ENCODE assay signal across 8 mouse cellular contexts in genomic region chr12:12316956-12317355, GRCm38 (mm10). TPM values are rescaled to one million over a fixed set of nuclear protein-coding genes. Genes with fewer than 3 reads are reported as not detected.
A peak's percentile ranks its signal among the peaks of the same experiment; 100 is the strongest.
DNase-seq lines count a peak whose midpoint lies in the region; ATAC-seq and TF ChIP-seq lines count a peak whose summit lies in the region.

No protein-coding gene starts in this region.

- H3K27ac ChIP-seq in kidney, embryonic 15.5 days = no peak overlapping the region
- peak overlapping the region; percentile 54 for H3K27ac ChIP-seq in forebrain, postnatal 0 days (ENCODE audit: low read depth, low read length)
- no peak overlapping the region for H3K27ac ChIP-seq in liver, embryonic 12.5 days

- peaks cover 12% of the 10 kb centered on the region for H3K4me1 ChIP-seq in kidney, embryonic 15.5 days
- H3K4me1 ChIP-seq in forebrain, postnatal 0 days (ENCODE audit: insufficient read depth) = 0 out of 2 replicates have a peak, but pooled peaks cover 7% of the 10 kb centered on the region
- no peaks in the 10 kb centered on the region for H3K4me1 ChIP-seq in liver, embryonic 12.5 days

- no peak for TF ChIP-seq CTCF in forebrain, postnatal 0 days (IDR thresholded peaks at IDR 0.05; ENCODE audit: low read depth)

- no peak overlapping the region for H3K4me2 ChIP-seq in kidney, embryonic 15.5 days
- no peak overlapping the region for H3K4me2 ChIP-seq in forebrain, postnatal 0 days (ENCODE audit: low read depth)
- H3K4me2 ChIP-seq in liver, embryonic 12.5 days = no peak overlapping the region

- no peaks in the 10 kb centered on the region for H3K9me3 ChIP-seq in kidney, embryonic 15.5 days (replicated peaks)
- no peaks in the 10 kb centered on the region for H3K9me3 ChIP-seq in forebrain, postnatal 0 days (ENCODE audit: low read length)
- H3K9me3 ChIP-seq in liver, embryonic 12.5 days (replicated peaks) = no peaks in the 10 kb centered on the region

- no peak overlapping the region for H3K4me3 ChIP-seq in kidney, embryonic 15.5 days (replicated peaks)
- no peak overlapping the region for H3K4me3 ChIP-seq in forebrain, postnatal 0 days (ENCODE audit: low read depth, low read length)
- H3K4me3 ChIP-seq in liver, embryonic 12.5 days = no peak overlapping the region

- no peak overlapping the region for H3K9ac ChIP-seq in kidney, embryonic 15.5 days
- peak overlapping the region; percentile 4; the same call in 1 of the 2 replicates for H3K9ac ChIP-seq in forebrain, postnatal 0 days
- H3K9ac ChIP-seq in liver, embryonic 12.5 days = no peak overlapping the region

- H3K36me3 ChIP-seq in kidney, embryonic 15.5 days = no peaks in the 10 kb centered on the region
- H3K36me3 ChIP-seq in forebrain, postnatal 0 days (ENCODE audit: insufficient read depth) = 0 out of 2 replicates have a peak, but pooled peaks cover 2% of the 10 kb centered on the region
- no peaks in the 10 kb centered on the region for H3K36me3 ChIP-seq in liver, embryonic 12.5 days

- peak; percentile 26 for DNase-seq in kidney, adult 18-20 months
- peak; percentile 37 for DNase-seq in forebrain, postnatal 0 days
- DNase-seq in heart, postnatal 4 days = peak; percentile 47
- DNase-seq in lung, postnatal 4 days = peak; percentile 71 to 86

- H3K27me3 ChIP-seq in kidney, embryonic 15.5 days = no peaks in the 10 kb centered on the region
- no peaks in the 10 kb centered on the region for H3K27me3 ChIP-seq in forebrain, postnatal 0 days (ENCODE audit: insufficient read depth, low read length)
- H3K27me3 ChIP-seq in liver, embryonic 12.5 days (replicated peaks) = no peaks in the 10 kb centered on the region

- no peak for ATAC-seq in kidney, embryonic 15.5 days (replicated peaks; ENCODE audit: low FRiP score)
- no peak for ATAC-seq in forebrain, postnatal 0 days
- no peak for ATAC-seq in erythroid progenitor cell, adult 5-6 weeks (replicated peaks; ENCODE audit: low FRiP score, poor library complexity, severe bottlenecking)
- no peak for ATAC-seq in activated CD4-positive, CD25-positive, alpha-beta regulatory T cell, adult 4 months
- ATAC-seq in liver, embryonic 12.5 days = no peak

- 49% methylated on average over 6 of the region's 6 CpGs for WGBS in kidney, embryonic 15.5 days
- WGBS in forebrain, postnatal 0 days = 20% methylated on average over 6 of the region's 6 CpGs
- WGBS in liver, embryonic 12.5 days (ENCODE audit: insufficient replicate concordance) = 57% methylated on average over 6 of the region's 6 CpGs

RNA-seq across cellular contexts. Expression of gene Fam49a, which starts 55.0 kb away (rescaled TPM):
- 6.2 and 6.8 TPM in 2 replicates for polyA plus RNA-seq in kidney, embryonic 15.5 days (2015; fragmentation: Nextera tagmentation; extraction: Ambion mirVana)
- total RNA-seq in forebrain, postnatal 0 days (2014; rRNA removed) = 202 and 242 TPM in 2 replicates
- polyA plus RNA-seq in forebrain, postnatal 0 days (2015; fragmentation: Nextera tagmentation; extraction: Ambion mirVana) = 120 and 127 TPM in 2 replicates
- 10 to 100 TPM; 17.6 to 19.0 TPM for total RNA-seq in heart, postnatal 4 days (2021)
- 7.6 and 13.4 TPM in 2 replicates for total RNA-seq in erythroid progenitor cell, adult 5-6 weeks (2015; ENCODE audit: low replicate concordance)
- 3.3 and 5.8 TPM in 2 replicates for total RNA-seq in erythroid progenitor cell, adult 5-6 weeks (2017; ENCODE audit: low replicate concordance)
- polyA plus RNA-seq in activated CD4-positive, CD25-positive, alpha-beta regulatory T cell, adult 4 months (2017; shearing (Covaris generic)) = 10 to 100 TPM; 39.5 to 44.9 TPM
- polyA plus RNA-seq in liver, embryonic 12.5 days (2016; fragmentation: Nextera tagmentation; extraction: Ambion mirVana) = 3.8 and 4.1 TPM in 2 replicates

Comparison
In these comparisons a context has a peak if more than half of its experiments do, and no peak if none do; other contexts are left out.
1. DNase-seq: peak in every context shown above with its lines; median percentile 78 in lung, postnatal 4 days; 47 in heart, postnatal 4 days; 37 in forebrain, postnatal 0 days; 26 in kidney, adult 18-20 months.